17 mouse cellular contexts compared by ENCODE assay signal in the genomic region with DNA sequence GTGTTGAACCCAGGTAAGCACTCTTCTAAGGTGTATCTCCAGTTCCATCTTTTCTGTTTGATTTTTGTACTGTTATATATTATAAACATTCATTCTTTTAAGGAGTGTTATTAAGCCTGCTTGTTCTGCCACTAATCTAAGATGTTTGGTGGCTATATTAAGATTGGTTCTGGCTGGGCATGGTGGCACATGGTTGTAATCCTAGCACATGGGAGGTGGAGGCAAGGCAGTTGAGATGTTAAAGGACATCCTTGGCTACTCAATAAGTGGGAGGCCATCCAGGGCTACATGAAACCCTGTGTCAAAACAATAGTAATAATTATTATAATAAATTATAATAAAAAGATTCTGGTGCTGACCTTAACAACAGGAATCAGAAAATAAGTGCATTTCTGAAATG. TPM values are rescaled to one million over a fixed set of nuclear protein-coding genes. Genes with fewer than 3 reads are reported as not detected.
DNase-seq lines count a peak whose midpoint lies in the region; ATAC-seq lines count a peak whose summit lies in the region.
"Had no signal": no experiment of that assay in that cellular context is flagged by ENCODE, and none has a peak within 500 bp of the region (broad histone marks: within the 10 kb centered on the region; RNA-seq: fewer than 3 reads in every experiment).

No protein-coding gene starts in this region.

- H3K27me3 ChIP-seq in forebrain, embryonic 10.5 days (ENCODE audit: poor library complexity, severe bottlenecking): no peaks in the 10 kb centered on the region
- no peaks in the 10 kb centered on the region for H3K27me3 ChIP-seq in forebrain, embryonic 11.5 days (ENCODE audit: control insufficient read depth, insufficient read depth, low read length)
- no peaks in the 10 kb centered on the region for H3K27me3 ChIP-seq in liver, embryonic 11.5 days (replicated peaks; ENCODE audit: control insufficient read depth, insufficient read depth, low read length)
- H3K27me3 ChIP-seq in forebrain, embryonic 15.5 days: no peaks in the 10 kb centered on the region
- no peaks in the 10 kb centered on the region for H3K27me3 ChIP-seq in midbrain, embryonic 15.5 days (replicated peaks)

- no peaks in the 10 kb centered on the region for H3K9me3 ChIP-seq in forebrain, embryonic 10.5 days
- H3K9me3 ChIP-seq in forebrain, embryonic 11.5 days (ENCODE audit: control insufficient read depth, low read length): no peaks in the 10 kb centered on the region
- H3K9me3 ChIP-seq in liver, embryonic 11.5 days (ENCODE audit: control insufficient read depth, low read length): no peaks in the 10 kb centered on the region
- H3K9me3 ChIP-seq in forebrain, embryonic 15.5 days: no peaks in the 10 kb centered on the region
- no peaks in the 10 kb centered on the region for H3K9me3 ChIP-seq in midbrain, embryonic 15.5 days

- no peak overlapping the region for H3K9ac ChIP-seq in forebrain, embryonic 11.5 days (ENCODE audit: low read length)
- no peak overlapping the region for H3K9ac ChIP-seq in liver, embryonic 11.5 days (ENCODE audit: low read depth, low read length)
- no peak overlapping the region for H3K9ac ChIP-seq in forebrain, embryonic 15.5 days (replicated peaks)
- H3K9ac ChIP-seq in midbrain, embryonic 15.5 days: no peak overlapping the region

- H3K36me3 ChIP-seq in forebrain, embryonic 10.5 days (replicated peaks): peaks cover 19% of the 10 kb centered on the region
- H3K36me3 ChIP-seq in forebrain, embryonic 11.5 days (ENCODE audit: control insufficient read depth, insufficient read depth, low read length): no peaks in the 10 kb centered on the region; the same call in 1 of the 2 replicates
- no peaks in the 10 kb centered on the region for H3K36me3 ChIP-seq in liver, embryonic 11.5 days (ENCODE audit: control insufficient read depth, insufficient read depth, low read length)
- H3K36me3 ChIP-seq in forebrain, embryonic 15.5 days: no peaks in the 10 kb centered on the region
- H3K36me3 ChIP-seq in midbrain, embryonic 15.5 days (replicated peaks): no peaks in the 10 kb centered on the region

- no peak for DNase-seq in forebrain, embryonic 10.5 days (ENCODE audit: extremely low spot score, low spot score)
- no peak for DNase-seq in forebrain, embryonic 11.5 days (ENCODE audit: low spot score)
- DNase-seq in liver, embryonic 11.5 days (ENCODE audit: low spot score): no peak
- no peak for DNase-seq in liver
- DNase-seq in layer of hippocampus, adult 11-12 months (ENCODE audit: low spot score): no peak
- DNase-seq: adrenal gland, postnatal 25 days; cerebellum, adult 11-12 months; embryo, embryonic 11 days; heart, adult 11 months; heart, postnatal 36 days; kidney, postnatal 25 days; lung, adult 2 months; thymus, adult 2 months had no signal

- no peak overlapping the region for H3K27ac ChIP-seq in forebrain, embryonic 10.5 days
- no peak overlapping the region for H3K27ac ChIP-seq in forebrain, embryonic 11.5 days (ENCODE audit: low read depth, low read length)
- no peak overlapping the region for H3K27ac ChIP-seq in liver, embryonic 11.5 days (ENCODE audit: low read depth, low read length)
- no peak overlapping the region for H3K27ac ChIP-seq in forebrain, embryonic 15.5 days (replicated peaks)
- no peak overlapping the region for H3K27ac ChIP-seq in midbrain, embryonic 15.5 days
- H3K27ac ChIP-seq: left cerebral cortex, adult 2 months had no signal

- H3K4me3 ChIP-seq in forebrain, embryonic 10.5 days: 0 out of 2 replicates have a peak overlapping the region, but pooled peaks have one; percentile 6
- H3K4me3 ChIP-seq in forebrain, embryonic 11.5 days (ENCODE audit: low read depth, low read length): no peak overlapping the region
- no peak overlapping the region for H3K4me3 ChIP-seq in liver, embryonic 11.5 days (ENCODE audit: low read depth, low read length)
- no peak overlapping the region for H3K4me3 ChIP-seq in forebrain, embryonic 15.5 days
- H3K4me3 ChIP-seq in midbrain, embryonic 15.5 days: no peak overlapping the region

- H3K4me1 ChIP-seq in forebrain, embryonic 10.5 days: peaks cover 48% of the 10 kb centered on the region
- no peaks in the 10 kb centered on the region for H3K4me1 ChIP-seq in forebrain, embryonic 11.5 days (replicated peaks; ENCODE audit: control insufficient read depth, insufficient read depth, low read length)
- H3K4me1 ChIP-seq in liver, embryonic 11.5 days (replicated peaks; ENCODE audit: control insufficient read depth, insufficient read depth, low read length): peaks cover 19% of the 10 kb centered on the region
- peaks cover 60% of the 10 kb centered on the region for H3K4me1 ChIP-seq in forebrain, embryonic 15.5 days
- peaks cover 60% of the 10 kb centered on the region for H3K4me1 ChIP-seq in midbrain, embryonic 15.5 days

- no peak for ATAC-seq in forebrain, embryonic 11.5 days (replicated peaks; ENCODE audit: low FRiP score)
- no peak for ATAC-seq in liver, embryonic 11.5 days (replicated peaks; ENCODE audit: low FRiP score)
- no peak for ATAC-seq in forebrain, embryonic 15.5 days (replicated peaks)
- no peak for ATAC-seq in midbrain, embryonic 15.5 days (replicated peaks)
- no peak for ATAC-seq in frontal cortex, adult (ENCODE audit: low TSS enrichment)

- H3K4me2 ChIP-seq in forebrain, embryonic 11.5 days (ENCODE audit: low read depth, low read length, severe bottlenecking): no peak overlapping the region
- peak overlapping the region; percentile 37 for H3K4me2 ChIP-seq in liver, embryonic 11.5 days
- peak overlapping the region; percentile 49; the same call in 1 of the 2 replicates for H3K4me2 ChIP-seq in forebrain, embryonic 15.5 days (replicated peaks)
- peak overlapping the region; percentile 93 for H3K4me2 ChIP-seq in midbrain, embryonic 15.5 days

RNA-seq across cellular contexts. Expression of gene Togaram1, which starts 5.8 kb away (rescaled TPM):
- polyA plus RNA-seq in forebrain, embryonic 10.5 days (2016; fragmentation: Nextera tagmentation; extraction: Ambion mirVana): 25.2 and 26.6 TPM in 2 replicates
- 26.5 and 27.2 TPM in 2 replicates for polyA plus RNA-seq in forebrain, embryonic 11.5 days (2014; fragmentation: Nextera tagmentation; extraction: Ambion mirVana)
- 23.9 and 24.7 TPM in 2 replicates for polyA plus RNA-seq in liver, embryonic 11.5 days (2014; fragmentation: Nextera tagmentation; extraction: Ambion mirVana)
- polyA plus RNA-seq in forebrain, embryonic 15.5 days (2015; fragmentation: Nextera tagmentation; extraction: Ambion mirVana): 23.0 and 26.5 TPM in 2 replicates
- polyA plus RNA-seq in midbrain, embryonic 15.5 days (2015; fragmentation: Nextera tagmentation; extraction: Ambion mirVana): 19.1 and 25.4 TPM in 2 replicates

RNA-seq across cellular contexts. Expression of gene Klhl28, which starts 6.1 kb away (rescaled TPM):
- 10.0 and 10.4 TPM in 2 replicates for polyA plus RNA-seq in forebrain, embryonic 10.5 days (2016; fragmentation: Nextera tagmentation; extraction: Ambion mirVana)
- 13.7 and 14.2 TPM in 2 replicates for polyA plus RNA-seq in forebrain, embryonic 11.5 days (2014; fragmentation: Nextera tagmentation; extraction: Ambion mirVana)
- polyA plus RNA-seq in liver, embryonic 11.5 days (2014; fragmentation: Nextera tagmentation; extraction: Ambion mirVana): 7.7 and 8.2 TPM in 2 replicates
- 27.8 and 29.0 TPM in 2 replicates for polyA plus RNA-seq in forebrain, embryonic 15.5 days (2015; fragmentation: Nextera tagmentation; extraction: Ambion mirVana)
- polyA plus RNA-seq in midbrain, embryonic 15.5 days (2015; fragmentation: Nextera tagmentation; extraction: Ambion mirVana): 27.2 and 27.7 TPM in 2 replicates

RNA-seq across cellular contexts. Expression of gene Gm527, which starts 53.7 kb away (rescaled TPM):
- polyA plus RNA-seq in forebrain, embryonic 10.5 days (2016; fragmentation: Nextera tagmentation; extraction: Ambion mirVana): 1.1 and 1.4 TPM in 2 replicates
- 2.3 TPM in 2 replicates for polyA plus RNA-seq in forebrain, embryonic 11.5 days (2014; fragmentation: Nextera tagmentation; extraction: Ambion mirVana)
- polyA plus RNA-seq in liver, embryonic 11.5 days (2014; fragmentation: Nextera tagmentation; extraction: Ambion mirVana): 0.81 and 0.97 TPM in 2 replicates
- 1.3 and 4.8 TPM in 2 replicates for polyA plus RNA-seq in forebrain, embryonic 15.5 days (2015; fragmentation: Nextera tagmentation; extraction: Ambion mirVana)
- 1.7 and 2.4 TPM in 2 replicates for polyA plus RNA-seq in midbrain, embryonic 15.5 days (2015; fragmentation: Nextera tagmentation; extraction: Ambion mirVana)
